Mouse (Mus musculus) B cell, adult 2 months (primary cell): ENCODE measurements at regions not wholly inside any gene's neighbourhood (a gene's known extent, or its start where the extent isn't known, plus 50 kb on each side); places are given as distances from the start of the nearest gene placed in this dataset.
A peak's percentile ranks its signal among the peaks of the same experiment; 100 is the strongest.

ENCODE experiments used
- DNase-seq, 2 experiments: peaks; one replicate each; pipeline ENCODE4 v3.0.0; 2022

DNA sequence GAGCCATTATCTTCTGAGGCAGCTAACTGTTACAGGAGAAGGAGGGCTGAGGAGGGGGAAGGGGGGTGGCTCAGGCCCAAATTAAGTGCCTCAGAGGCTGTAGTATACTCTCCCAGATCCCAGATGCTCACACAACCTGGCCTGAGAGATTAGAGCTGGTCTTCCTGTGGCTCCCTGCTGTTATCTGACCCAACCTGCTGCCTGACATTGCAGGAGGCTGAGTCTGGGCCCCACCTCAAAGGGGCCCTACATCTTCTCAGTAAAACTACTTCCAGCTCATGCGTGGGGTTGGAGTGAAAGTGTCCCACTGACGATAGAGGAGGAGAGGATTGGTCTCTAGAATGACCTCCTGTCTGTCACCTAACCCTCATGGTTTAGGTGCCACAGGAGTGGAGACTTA is 64.0 kb upstream of the Lmo2 start:
- no peak for DNase-seq

DNA sequence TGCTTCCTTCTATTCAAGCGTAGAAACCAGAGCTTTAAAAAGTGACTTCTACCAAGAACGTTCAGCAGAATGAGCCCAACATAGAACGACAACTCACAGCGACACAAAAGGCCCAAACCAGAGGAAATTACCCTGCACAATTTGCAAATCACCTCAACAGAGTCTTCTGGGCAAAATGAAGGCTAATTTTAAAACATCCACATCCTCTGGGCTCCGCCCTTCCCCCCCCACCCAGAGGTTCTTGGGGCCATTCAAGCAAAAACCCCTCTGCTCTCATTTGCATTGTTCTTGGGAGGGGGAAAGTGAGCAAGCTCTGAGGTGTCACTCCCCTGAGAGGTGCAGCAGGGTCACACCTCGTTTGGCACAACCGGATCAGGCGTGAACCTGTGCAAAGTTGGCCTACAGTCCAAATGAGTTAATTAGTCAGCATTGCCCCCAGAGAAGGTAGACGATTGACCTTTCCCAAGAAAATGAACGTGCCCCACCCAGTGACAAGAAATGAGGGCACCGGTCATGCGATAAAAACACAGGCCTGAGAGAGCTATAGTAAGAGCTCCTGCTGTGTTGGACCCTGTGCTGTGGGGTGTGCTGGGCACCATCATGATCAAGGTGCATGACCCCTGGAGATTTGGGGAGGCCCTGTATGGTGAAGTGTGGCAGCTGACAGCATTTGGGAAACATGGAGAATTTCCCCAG is 62.7 kb upstream of the Lmo2 start:
- peak; percentile 80 to 87 for DNase-seq

DNA sequence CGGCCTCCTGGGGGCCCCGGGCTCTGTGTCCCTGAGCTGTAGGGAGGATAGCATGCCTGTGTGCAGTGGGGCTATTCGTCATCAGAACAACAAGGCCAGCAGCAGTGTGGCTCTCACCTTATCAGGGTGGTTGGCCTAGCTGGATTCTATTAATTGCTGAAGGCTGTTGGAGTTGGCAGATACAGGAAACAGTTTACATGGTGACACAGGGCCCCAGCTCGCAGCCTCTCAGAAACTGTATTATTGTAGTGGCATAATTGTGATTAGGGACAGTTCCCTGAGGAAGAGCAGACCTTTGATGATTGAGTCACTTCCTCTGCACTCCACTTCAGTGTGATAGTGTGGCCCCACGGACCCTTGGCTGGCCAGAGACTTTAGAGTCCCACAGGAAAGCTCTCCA is 61.6 kb upstream of the Lmo2 start:
- no peak for DNase-seq

DNA sequence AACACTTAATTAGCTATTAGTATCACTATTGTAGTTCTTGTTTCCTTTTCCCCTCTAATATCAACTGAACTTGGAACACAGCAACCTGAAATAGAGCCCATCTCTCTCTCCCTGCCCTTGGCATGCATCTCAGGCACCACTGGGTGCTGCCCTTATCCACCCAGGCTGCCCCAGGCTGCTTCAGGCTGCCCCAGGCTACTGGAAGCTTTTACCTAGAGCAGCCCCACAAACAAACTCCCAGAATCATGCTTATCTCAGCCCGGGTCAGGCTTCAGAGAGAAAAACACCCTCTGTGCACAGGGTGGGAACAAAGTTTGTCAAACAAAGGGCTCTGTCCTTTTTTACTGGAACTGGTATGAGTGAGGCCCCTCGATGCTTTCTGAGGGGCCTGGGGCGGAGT is 61.0 kb upstream of the Lmo2 start:
- no peak for DNase-seq

DNA sequence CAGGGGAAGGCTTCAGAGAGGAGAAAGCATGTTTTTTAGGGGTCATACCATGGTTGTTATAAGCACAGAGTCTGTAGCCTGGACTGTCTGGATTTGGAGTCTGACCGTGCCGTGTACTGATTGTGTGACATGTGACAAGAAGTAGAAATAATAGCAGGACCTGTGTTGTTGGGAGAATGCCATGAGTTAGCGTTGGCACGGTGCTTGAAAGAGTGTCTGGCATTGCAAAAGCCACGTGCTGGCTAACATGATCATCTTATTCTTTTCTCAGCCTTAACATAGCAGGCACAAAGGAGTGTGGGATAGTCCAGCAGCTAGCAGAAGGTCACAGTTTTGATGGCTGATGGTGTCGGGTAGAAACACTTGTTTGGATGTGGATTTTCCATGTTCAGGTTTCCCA is 58.1 kb upstream of the Lmo2 start:
- no peak for DNase-seq

DNA sequence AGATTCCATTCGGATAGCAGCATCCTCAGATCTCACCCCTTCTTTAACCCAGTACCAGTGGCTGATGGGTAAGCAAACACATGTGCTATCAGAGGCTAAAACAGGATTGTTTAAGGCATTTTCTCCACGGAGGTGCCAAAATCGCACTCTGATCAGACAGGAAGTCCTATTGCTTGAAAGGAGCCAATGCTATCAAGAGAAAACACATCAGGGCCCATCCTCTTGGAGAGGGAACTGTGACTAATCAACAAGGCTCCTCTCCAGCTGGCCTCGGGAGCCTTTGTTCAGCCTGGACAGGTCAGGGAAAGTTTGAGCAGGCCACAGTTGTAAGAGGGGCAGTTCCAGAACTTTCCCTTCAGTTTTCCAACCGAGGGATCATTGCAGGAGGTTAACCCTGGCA is 57.4 kb upstream of the Lmo2 start:
- no peak for DNase-seq

DNA sequence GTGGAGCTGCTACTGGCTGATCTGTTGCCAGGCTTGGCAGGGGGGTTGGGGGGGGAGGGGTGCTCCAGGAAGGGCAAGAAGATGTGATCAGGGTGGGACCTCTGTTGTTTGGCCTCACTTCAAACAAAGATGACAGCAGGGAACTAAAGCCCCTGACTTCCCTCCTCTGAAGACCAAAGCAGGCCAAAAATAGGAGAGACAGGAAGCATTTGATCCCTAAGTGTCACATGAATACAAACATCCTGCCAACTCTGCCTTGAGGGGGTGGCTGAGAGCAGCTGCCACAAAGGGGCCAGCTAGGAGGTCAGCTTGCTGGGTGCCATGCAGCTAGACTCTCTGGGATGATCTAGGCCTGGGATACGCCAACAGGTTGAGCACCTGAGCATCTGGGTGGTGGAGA is 56.3 kb upstream of the Lmo2 start:
- DNase-seq: no peak

DNA sequence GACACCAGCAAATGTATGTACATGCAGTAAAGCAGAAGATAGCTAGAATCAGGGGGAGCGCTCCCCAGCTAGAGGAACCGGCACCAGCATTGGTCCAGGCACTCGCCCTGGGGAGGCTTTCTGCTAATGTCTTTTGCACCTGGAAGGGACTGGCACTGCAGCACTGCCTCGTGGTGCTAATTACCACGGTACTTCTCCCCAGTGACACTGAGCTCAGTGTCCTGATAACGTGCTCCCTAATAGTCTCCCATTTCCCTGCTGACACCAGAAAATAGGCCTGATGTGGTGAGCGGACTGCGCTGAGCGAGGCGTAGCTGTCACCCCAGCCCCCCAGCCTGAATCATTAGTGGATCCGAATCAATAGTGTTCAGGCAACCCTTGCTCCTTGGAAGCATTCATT is 55.0 kb upstream of the Lmo2 start:
- DNase-seq: no peak

DNA sequence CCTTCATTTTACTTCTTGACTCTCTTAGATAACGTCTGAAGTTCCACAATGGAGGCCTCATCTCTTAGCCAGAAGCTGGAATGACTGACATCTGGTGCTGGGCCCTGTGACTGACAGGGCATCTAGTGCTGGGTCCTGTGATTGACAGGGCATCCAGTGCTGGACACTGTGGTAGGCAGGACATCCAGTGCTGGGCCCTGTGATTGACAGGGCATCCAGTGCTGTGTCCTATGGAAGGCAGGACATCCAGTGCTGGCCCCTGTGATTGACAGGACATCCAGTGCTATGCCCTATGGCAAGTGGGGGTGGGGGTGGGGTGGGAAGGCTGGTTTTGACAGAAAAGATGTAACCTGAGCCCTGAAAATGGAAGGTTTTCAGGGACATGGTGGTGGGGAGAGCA is 52.1 kb upstream of the Lmo2 start:
- DNase-seq: no peak

DNA sequence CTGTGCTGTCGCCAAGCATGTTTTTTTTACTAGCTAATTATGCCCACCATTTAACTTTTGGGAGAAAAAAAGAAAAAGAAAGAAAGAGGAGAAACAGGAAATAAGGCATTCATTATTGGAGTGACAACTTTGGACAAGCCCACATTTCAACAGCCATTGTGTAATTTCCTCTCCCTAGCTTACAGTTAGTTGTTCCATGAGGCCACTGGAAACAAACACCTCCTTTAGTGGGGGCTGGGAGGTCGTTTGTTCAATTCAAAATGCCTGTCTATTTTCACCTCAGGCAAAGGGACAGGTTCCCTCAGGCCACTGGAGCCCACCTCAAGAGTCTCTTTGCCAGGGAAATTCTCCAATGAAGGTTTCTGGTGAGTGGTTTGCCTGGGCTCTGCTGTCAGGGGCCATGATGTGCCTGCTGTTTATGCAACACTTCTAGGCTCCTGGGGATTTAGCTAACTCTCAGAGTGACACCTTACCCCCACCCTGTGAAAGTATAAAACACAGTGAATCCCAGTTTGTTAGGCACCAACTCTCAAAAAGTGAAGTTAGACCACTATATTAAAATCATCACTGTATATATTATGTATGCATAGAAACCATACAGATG is 51.1 kb upstream of the Lmo2 start:
- no peak for DNase-seq
